Mouse (Mus musculus): ENCODE measurements around the gene Tdrd9. TPM values are rescaled to one million over a fixed set of nuclear protein-coding genes. Genes with fewer than 3 reads are reported as not detected.
A peak's percentile ranks its signal among the peaks of the same experiment; 100 is the strongest.

Tdrd9 gene
- total RNA-seq (2014; fragmentation: Nextera tagmentation) (not detected in 2 replicates), total RNA-seq (2017) (not detected in 2 replicates)

DNA sequence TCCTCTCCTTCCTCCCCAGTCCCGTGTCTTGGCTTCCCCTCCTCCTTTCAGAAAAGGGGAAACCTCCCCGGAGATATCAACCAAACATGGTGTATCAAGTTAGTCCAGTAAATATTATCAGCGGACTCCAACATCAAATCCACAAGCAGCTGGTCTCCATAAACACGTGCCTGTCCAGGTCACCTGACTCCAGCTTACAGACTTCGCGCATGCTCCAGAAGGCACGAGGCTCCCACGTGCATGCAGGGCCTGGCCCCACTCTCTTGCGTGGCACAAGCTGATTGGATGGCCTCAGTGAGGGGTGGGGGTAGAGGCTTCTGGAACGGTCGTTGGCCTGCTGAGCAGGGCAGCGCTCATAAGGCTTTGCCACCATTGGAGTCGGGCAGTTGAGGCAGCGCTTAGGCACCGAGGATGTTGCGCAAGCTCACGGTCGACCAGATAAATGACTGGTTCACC, at the start of gene Tdrd9:
Gene Tdrd9, plus strand, starts transcription at position 329 of the 456 bp plus-strand sequence.
- ATAC-seq (replicated peaks; ENCODE audit: poor library complexity, severe bottlenecking): no peak

- no peak for ATAC-seq (replicated peaks; ENCODE audit: poor library complexity, severe bottlenecking)
These were observed 48.2 kb upstream of the Tdrd9 start for GRCm38 (mm10) chr12:111923117-111923516.

GRCm38 (mm10) chr12:111927338-111927737, 44.0 kb upstream of the Tdrd9 start:
- no peak for ATAC-seq (replicated peaks; ENCODE audit: poor library complexity, severe bottlenecking)

DNA sequence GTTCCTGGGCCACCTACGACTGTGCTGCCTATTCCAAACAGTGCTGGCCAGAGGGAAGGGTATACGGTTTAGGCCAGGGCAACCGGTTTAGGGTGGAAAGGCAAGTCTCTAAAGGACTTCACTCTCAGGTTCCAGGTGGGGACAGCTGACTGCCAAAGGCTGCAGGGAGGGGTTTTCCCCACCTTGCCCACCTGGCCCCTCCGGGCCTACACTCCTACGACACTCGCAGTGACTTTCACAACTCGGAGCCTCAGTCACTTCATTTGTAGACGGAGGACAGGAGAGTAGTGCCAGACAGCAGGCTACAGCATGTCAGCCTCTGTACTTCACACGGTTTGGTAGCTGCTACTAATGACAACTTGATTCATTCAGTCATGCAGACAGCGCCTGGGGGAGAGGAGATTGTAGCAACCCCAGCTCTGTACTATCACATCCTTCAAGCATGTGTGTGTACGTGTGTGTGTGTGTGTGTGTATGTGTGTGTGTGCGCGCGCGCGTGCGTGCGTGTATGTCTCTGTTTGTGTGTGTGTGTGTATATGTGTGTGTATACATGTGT, 42.9 kb upstream of the Tdrd9 start:
- no peak for ATAC-seq (replicated peaks; ENCODE audit: poor library complexity, severe bottlenecking)

- no peak for ATAC-seq (replicated peaks; ENCODE audit: poor library complexity, severe bottlenecking)
These were observed 39.8 kb upstream of the Tdrd9 start for GRCm38 (mm10) chr12:111931411-111932025.

DNA sequence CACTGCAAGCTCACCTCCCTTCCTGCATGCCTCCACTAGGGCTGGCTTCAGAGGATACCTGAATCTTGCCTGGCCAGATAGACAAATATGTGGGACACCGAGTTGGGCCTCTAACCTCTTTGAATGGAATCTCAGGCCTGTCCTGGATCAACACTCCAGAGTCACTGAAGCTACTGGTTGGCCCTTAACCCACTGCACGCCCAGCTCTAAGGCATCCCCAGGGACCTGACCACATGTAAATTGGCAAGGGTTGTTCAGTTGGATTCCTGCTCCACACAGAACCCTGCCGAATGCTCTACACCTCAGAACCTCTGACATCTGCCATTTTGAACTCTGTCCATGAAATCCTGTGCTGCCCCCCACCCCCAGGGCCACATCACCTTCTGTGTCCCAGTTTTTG, 38.8 kb upstream of the Tdrd9 start:
- ATAC-seq (replicated peaks; ENCODE audit: poor library complexity, severe bottlenecking): no peak

GRCm38 (mm10) chr12:111933032-111933704, 38.2 kb upstream of the Tdrd9 start:
- peak; percentile 93 for ATAC-seq (replicated peaks; ENCODE audit: poor library complexity, severe bottlenecking)

DNA sequence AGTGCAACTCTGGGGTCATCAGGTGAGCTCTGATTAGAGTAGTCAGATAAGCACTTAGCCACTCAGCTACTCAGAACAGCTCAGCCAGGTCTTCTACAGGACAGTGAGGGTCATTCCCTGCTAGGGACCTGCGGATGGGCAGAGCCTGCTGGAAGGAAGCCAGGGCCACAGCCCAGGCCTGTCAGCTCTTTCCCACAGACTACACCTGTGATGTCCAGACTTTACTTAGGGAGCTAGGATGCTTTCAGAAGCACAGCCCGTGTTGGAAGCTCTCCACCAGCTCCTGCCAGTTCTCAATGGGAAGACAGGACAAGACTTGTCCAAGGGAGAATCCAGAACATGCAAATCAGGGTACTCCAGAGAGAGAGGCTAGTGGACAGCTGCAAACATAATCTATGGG, 37.4 kb upstream of the Tdrd9 start:
- no peak for ATAC-seq (replicated peaks; ENCODE audit: poor library complexity, severe bottlenecking)

DNA sequence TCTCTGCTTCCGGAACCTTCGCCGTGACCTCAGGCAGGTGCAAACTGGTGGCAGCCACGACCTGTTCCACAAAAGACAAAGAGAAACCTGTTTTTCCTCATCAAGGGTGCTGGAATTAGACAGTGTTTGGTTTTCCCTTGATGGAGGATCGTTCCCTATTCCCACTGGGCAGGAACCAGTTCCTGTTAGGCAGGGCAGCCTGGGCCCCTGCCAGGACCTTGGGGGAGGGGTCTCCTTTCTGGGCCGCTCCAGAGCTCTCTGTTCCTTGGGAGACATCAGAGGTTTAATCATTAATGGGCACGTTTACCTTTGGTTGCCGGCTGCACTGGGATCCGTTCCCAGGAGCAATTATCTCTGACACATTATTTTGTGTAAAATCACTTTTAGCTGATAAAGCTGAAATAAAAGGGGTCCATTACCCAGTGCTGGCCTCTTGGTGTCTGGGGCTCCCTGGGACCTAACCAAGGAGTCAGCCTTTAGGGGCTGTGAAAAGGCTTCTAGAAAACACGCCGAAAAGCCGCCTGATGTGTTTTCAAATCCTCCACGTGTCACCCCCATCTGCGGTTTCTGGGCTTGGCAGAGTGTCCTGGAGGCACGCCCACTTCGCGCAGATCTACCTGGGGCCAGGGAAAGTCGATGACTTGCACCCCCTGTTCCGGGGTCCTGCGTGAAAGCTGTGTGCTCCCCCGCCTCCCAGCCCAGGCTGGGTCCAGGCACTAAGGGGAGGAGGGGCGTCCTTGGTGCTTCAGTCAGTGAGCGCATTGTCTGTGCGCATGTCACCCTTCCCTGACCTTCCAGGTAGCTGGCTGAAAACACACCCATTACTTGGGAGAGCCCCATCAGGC, 34.4 kb upstream of the Tdrd9 start:
- ATAC-seq (replicated peaks; ENCODE audit: poor library complexity, severe bottlenecking): no peak

DNA sequence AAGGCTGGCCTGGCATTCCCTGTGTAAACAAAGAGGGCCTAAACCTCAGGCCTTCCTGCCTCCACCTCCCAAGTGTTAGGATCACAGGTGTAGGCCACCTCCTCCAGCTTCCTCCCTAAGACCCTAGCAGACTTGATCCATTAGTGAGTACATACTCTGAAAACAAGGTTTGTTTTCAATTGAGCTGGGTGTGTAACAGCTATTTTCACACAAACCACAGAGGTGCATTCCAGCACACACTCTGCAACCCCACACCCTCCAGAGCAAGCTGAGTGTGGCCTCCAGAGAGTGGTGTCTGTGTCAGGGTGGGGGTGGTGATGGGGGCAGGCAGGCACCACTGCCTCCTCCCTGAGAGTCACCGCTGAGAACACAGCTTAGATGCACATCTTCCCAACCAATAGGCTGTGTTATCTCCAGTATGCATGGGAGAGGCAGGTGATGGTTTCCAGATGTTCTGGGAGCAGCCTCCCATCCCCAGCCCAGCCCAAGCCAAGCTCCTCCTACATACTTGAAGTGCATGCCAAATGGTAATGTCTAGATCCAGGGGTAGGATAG, 32.7 kb upstream of the Tdrd9 start:
- no peak for ATAC-seq (replicated peaks; ENCODE audit: poor library complexity, severe bottlenecking)

DNA sequence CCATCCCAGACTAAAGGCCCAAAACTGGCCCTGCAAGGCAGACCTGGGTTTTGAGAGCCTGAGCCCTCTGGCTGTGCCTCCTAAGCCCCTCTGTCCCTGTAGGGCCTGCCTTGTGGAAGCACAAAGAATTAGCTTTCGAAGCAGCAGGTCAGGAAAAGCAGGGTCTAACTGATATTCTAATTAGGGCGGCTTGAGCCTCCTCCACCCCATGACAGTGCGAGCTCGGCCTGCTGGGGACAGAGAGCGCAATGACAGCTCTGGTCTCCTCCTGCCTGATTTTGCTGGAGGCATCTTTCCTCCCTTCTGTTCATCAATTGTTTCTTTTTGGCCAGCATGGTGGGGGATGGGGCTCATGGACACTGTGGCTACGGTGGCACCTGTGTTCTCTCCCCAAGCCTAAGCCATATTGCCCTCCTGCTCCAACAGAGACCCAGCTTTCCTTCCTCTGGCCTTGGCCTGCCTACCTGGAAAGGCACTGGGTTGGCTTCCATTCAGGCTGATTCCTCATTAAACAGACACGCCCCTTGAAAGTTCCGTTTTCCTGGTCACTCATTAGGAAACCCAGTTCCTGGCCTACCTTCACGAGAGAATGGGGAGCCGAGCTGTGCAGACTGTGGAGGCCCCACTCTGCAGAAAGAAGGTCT, 27.8 kb upstream of the Tdrd9 start:
- ATAC-seq (replicated peaks; ENCODE audit: poor library complexity, severe bottlenecking): no peak; the same call in 1 of the 2 replicates

- peak; percentile 58 for ATAC-seq (replicated peaks; ENCODE audit: poor library complexity, severe bottlenecking)
These were observed 27.0 kb upstream of the Tdrd9 start for GRCm38 (mm10) chr12:111944065-111944987.

- ATAC-seq (replicated peaks; ENCODE audit: poor library complexity, severe bottlenecking): no peak
These were observed 26.2 kb upstream of the Tdrd9 start for GRCm38 (mm10) chr12:111945115-111945514.

DNA sequence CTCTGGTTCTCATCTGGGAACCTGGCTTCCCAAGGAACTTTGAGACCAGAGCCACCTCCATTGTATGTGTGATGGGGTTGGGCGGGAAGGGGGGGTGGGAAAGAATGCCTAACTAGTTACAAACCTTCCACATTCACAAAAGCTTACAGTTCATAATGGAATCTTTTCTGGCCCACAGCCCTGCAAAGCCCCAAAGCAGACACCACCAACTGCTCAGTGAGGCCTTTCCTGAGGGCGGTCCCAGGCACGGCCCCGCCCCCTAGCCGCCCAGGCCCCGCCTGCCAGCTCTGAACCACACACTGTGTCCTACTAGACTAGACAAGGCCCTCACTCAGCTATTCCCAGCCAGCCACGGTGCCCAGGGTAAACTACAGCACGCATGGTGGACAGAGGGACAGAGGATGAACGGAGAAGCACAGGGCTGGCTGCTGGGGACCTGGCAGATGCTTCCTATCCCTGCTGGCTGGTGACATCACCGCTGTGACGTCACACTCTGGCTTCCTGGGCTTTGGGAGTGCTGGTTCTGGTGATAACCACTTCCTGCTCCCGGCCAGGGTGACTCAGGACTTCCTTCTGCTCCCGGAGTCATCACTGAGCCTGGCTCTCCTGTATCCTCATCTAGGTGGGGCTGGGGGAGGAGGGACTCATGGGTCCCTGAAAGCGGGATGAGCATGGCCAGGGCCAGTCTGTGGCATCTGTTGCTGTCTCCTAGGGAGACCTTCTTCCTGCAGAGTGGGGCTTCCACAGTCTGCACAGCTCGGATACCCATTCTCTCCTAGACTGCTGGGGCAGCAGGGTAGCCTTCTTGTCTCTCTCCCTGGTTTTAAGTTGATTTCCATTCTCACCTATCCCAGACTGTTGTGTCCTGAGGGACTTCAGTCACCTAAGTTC, 25.3 kb upstream of the Tdrd9 start:
- peak; percentile 54 for ATAC-seq (replicated peaks; ENCODE audit: poor library complexity, severe bottlenecking)

DNA sequence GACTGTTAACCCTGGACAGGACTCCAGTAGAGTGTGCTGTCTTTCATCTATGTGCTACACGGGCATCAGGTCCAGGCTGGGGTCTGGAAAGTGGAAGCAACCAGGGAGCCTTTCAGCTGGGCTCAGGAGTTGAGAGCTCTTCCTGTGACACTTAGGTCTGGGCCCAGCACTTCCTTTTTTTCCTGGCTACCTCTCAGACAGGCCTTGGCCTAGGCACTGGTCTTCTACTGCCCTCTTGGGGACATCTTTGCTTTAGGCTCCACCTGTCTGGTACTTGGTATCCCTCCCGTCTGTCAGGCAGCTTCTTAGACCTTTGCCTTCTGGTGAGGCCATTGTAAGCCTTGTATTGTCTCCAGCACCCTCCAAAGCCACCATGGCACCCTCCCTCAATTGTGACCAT, 24.6 kb upstream of the Tdrd9 start:
- peak; percentile 49 for ATAC-seq (replicated peaks; ENCODE audit: poor library complexity, severe bottlenecking)

GRCm38 (mm10) chr12:111950486-111950885, 20.9 kb upstream of the Tdrd9 start:
- no peak for ATAC-seq (replicated peaks; ENCODE audit: poor library complexity, severe bottlenecking)

GRCm38 (mm10) chr12:111951701-111952100, 19.7 kb upstream of the Tdrd9 start:
- no peak for ATAC-seq (replicated peaks; ENCODE audit: poor library complexity, severe bottlenecking)

DNA sequence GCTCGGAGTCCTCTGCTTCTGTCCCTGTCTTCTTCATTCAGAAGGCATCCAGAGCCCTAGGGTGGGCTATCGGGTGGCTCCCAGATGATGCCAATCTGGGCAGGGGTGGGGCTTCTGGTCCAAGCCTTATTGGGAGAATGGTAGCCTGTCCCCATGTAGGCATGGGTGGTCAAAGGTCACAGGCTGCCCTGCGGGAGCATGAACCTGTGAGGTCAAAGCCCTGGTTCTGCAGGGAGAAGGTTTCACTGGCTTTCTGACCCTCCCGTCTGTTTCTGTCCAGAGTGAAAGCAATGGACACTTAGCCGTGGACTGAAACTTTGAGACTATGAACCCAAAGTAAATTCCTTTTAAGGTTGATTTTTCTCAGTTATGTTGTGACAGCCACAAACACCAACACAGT, 15.2 kb upstream of the Tdrd9 start:
- no peak for ATAC-seq (replicated peaks; ENCODE audit: poor library complexity, severe bottlenecking)
